Mouse (Mus musculus): ENCODE results near the gene Kcnq4. TPM values are rescaled to one million over a fixed set of nuclear protein-coding genes. Genes with fewer than 3 reads are reported as not detected.

Gene Kcnq4
- total RNA-seq, 2 experiments from 2014 or later: not detected

GRCm38 (mm10) chr4:120726174-120726573 lies 22.2 kb downstream of the Kcnq4 start:
- ATAC-seq (replicated peaks; ENCODE audit: poor library complexity): no peak

- no peak for ATAC-seq (replicated peaks; ENCODE audit: poor library complexity)
These were observed 22.8 kb downstream of the Kcnq4 start for GRCm38 (mm10) chr4:120725516-120726090.

GRCm38 (mm10) chr4:120721574-120721973 lies 26.8 kb downstream of the Kcnq4 start:
- ATAC-seq (replicated peaks; ENCODE audit: poor library complexity): no peak

- no peak for ATAC-seq (replicated peaks; ENCODE audit: poor library complexity)
These were observed 29.3 kb downstream of the Kcnq4 start for GRCm38 (mm10) chr4:120719152-120719551.

- ATAC-seq (replicated peaks; ENCODE audit: poor library complexity): no peak
These were observed 30.8 kb downstream of the Kcnq4 start for GRCm38 (mm10) chr4:120717591-120717990.

GRCm38 (mm10) chr4:120716765-120717164 lies 31.6 kb downstream of the Kcnq4 start:
- peak; percentile 4; the same call in 1 of the 2 replicates for ATAC-seq (replicated peaks; ENCODE audit: poor library complexity)

GRCm38 (mm10) chr4:120716141-120716571 lies 32.3 kb downstream of the Kcnq4 start:
- ATAC-seq (replicated peaks; ENCODE audit: poor library complexity): peak; percentile 63

- no peak for ATAC-seq (replicated peaks; ENCODE audit: poor library complexity)
These were observed 34.4 kb downstream of the Kcnq4 start for GRCm38 (mm10) chr4:120713856-120714497.

- ATAC-seq (replicated peaks; ENCODE audit: poor library complexity): no peak
These were observed 35.4 kb downstream of the Kcnq4 start for GRCm38 (mm10) chr4:120713021-120713420.

- ATAC-seq (replicated peaks; ENCODE audit: poor library complexity): no peak
These were observed 36.2 kb downstream of the Kcnq4 start for GRCm38 (mm10) chr4:120712236-120712635.

GRCm38 (mm10) chr4:120702511-120702910 lies 45.9 kb downstream of the Kcnq4 start:
- ATAC-seq (replicated peaks; ENCODE audit: poor library complexity): no peak

- ATAC-seq (replicated peaks; ENCODE audit: poor library complexity): no peak
These were observed 46.4 kb downstream of the Kcnq4 start for GRCm38 (mm10) chr4:120702056-120702455.

GRCm38 (mm10) chr4:120701180-120701579 lies 47.2 kb downstream of the Kcnq4 start:
- ATAC-seq (replicated peaks; ENCODE audit: poor library complexity): no peak

- ATAC-seq (replicated peaks; ENCODE audit: poor library complexity): peak; percentile 40; the same call in 1 of the 2 replicates
These were observed 50.5 kb downstream of the Kcnq4 start for GRCm38 (mm10) chr4:120697799-120698484.

GRCm38 (mm10) chr4:120697353-120697752 lies 51.1 kb downstream of the Kcnq4 start:
- no peak for ATAC-seq (replicated peaks; ENCODE audit: poor library complexity)

GRCm38 (mm10) chr4:120692717-120693116 lies 55.7 kb downstream of the Kcnq4 start:
- peak; percentile 55 for ATAC-seq (replicated peaks; ENCODE audit: poor library complexity)

GRCm38 (mm10) chr4:120689317-120689716 lies 59.1 kb downstream of the Kcnq4 start:
- ATAC-seq (replicated peaks; ENCODE audit: poor library complexity): no peak

- ATAC-seq (replicated peaks; ENCODE audit: poor library complexity): no peak
These were observed 61.1 kb downstream of the Kcnq4 start for GRCm38 (mm10) chr4:120687282-120687681.

- ATAC-seq (replicated peaks; ENCODE audit: poor library complexity): no peak
These were observed 65.0 kb downstream of the Kcnq4 start for GRCm38 (mm10) chr4:120683278-120683997.

- peak; percentile 80 for ATAC-seq (replicated peaks; ENCODE audit: poor library complexity)
These were observed 66.2 kb downstream of the Kcnq4 start for GRCm38 (mm10) chr4:120682168-120682567.

- peak; percentile 51; the same call in 1 of the 2 replicates for ATAC-seq (replicated peaks; ENCODE audit: poor library complexity)
These were observed 67.5 kb downstream of the Kcnq4 start for GRCm38 (mm10) chr4:120680953-120681352.
